Mouse (Mus musculus) gastrocnemius, postnatal 14 days (tissue): ENCODE data around the gene F2. TPM values are rescaled to one million over a fixed set of nuclear protein-coding genes. Genes with fewer than 3 reads are reported as not detected.
"Not testable (repeated sequence)": the region's sequence is repeated elsewhere in the genome, so short reads cannot be mapped to it uniquely, and the experiment has no call there.

ENCODE experiments used
- DNase-seq: peaks from one replicate; pipeline ENCODE4 v3.0.0; 2021; ENCODE audit warnings: mixed read lengths
- intact Hi-C: fragments of 180-260 bp; cut with DNase I; formaldehyde crosslinking; loops from one replicate; pipeline ENCODE4 v1.15.1; 2025; ENCODE audit warnings: low total_unique reads
- total RNA-seq, 2 experiments: library from RNA; stranded (reverse); gene quantifications; 2 replicates each; pipeline ENCODE4 v1.2.3; 2021

Gene F2
- total RNA-seq, 2 experiments from 2014 or later: 0.21 TPM; not detected in 1

GRCm38 (mm10) chr2:91609370-91609769, 26.8 kb downstream of the F2 start:
- intact Hi-C loops, DNase-seq: not testable (repeated sequence)

GRCm38 (mm10) chr2:91602389-91602788, 33.8 kb downstream of the F2 start:
- intact Hi-C loops: no loop called here
- DNase-seq: no peak

- DNase-seq: no peak
- intact Hi-C loops: no loop called here
These were observed 35.7 kb downstream of the F2 start for GRCm38 (mm10) chr2:91600475-91600874.

- intact Hi-C loops: no loop called here
- DNase-seq: no peak
These were observed 50.0 kb downstream of the F2 start for GRCm38 (mm10) chr2:91586242-91586641.

GRCm38 (mm10) chr2:91580894-91581293, 55.3 kb downstream of the F2 start:
- intact Hi-C loops: no loop called here
- no peak for DNase-seq

Other genes with a start within 250 kb of the F2 start
- 10 to 100 TPM; 11.3 to 13.2 TPM for gene 1110051M20Rik, start 191.7 kb downstream of the F2 start, total RNA-seq
- 10 to 100 TPM; 13.9 to 15.4 TPM for gene Lrp4, start 178.9 kb downstream of the F2 start, total RNA-seq
- 10 to 100 TPM; 30.9 to 32.9 TPM for gene Ckap5, start 109.7 kb downstream of the F2 start, total RNA-seq
- 1 to 10 TPM; 3.1 to 3.8 TPM for gene Zfp408, start 13.4 kb upstream of the F2 start, total RNA-seq
- gene Arhgap1, start 13.4 kb upstream of the F2 start, total RNA-seq: 10 to 100 TPM; 17.9 to 19.6 TPM
- gene Atg13, start 74.2 kb upstream of the F2 start, total RNA-seq: 10 to 100 TPM; 20.7 to 24.8 TPM
- gene Harbi1, start 74.4 kb upstream of the F2 start, total RNA-seq: 1 to 10 TPM; 3.9 to 4.9 TPM
- 10 to 100 TPM; 15.4 to 17.0 TPM for gene Ambra1, start 93.7 kb upstream of the F2 start, total RNA-seq